Mouse (Mus musculus) forebrain, embryonic 11.5 days (tissue): Measurements from ENCODE around the gene Chrd. TPM values are rescaled to one million over a fixed set of nuclear protein-coding genes. Genes with fewer than 3 reads are reported as not detected.

Experiments used
- ATAC-seq: fragments of 200-750 bp; cut with Nextera tagmentation; replicated peaks from 2 replicates; pipeline ENCODE4 v1.8.0; 2017; ENCODE audit warnings: moderate TSS enrichment; ENCODE audit not compliant: low FRiP score
- DNase-seq: peaks from one replicate; pipeline ENCODE4 v3.0.0-alpha.2; 2017; ENCODE audit warnings: low spot score
- H3K27ac ChIP-seq: fragments of 300-500 bp; sonication (generic); 2 replicates; pipeline ENCODE4 v1.5.1; 2014; ENCODE audit warnings: low read depth, low read length
- H3K27me3 ChIP-seq: fragments of 300-500 bp; sonication (generic); 2 replicates; pipeline ENCODE4 v1.6.1; 2014; ENCODE audit warnings: mild to moderate bottlenecking, low read length, mixed read lengths; ENCODE audit not compliant: control insufficient read depth, insufficient read depth
- H3K36me3 ChIP-seq: fragments of 300-500 bp; sonication (generic); 2 replicates; pipeline ENCODE4 v1.6.1; 2014; ENCODE audit warnings: mild to moderate bottlenecking, low read length, moderate library complexity, mixed read lengths; ENCODE audit not compliant: control insufficient read depth, insufficient read depth
- H3K4me1 ChIP-seq: fragments of 300-500 bp; sonication (generic); replicated peaks from 2 replicates; pipeline ENCODE4 v1.6.1; 2014; ENCODE audit warnings: low read length, mixed read lengths; ENCODE audit not compliant: control insufficient read depth, insufficient read depth
- H3K4me2 ChIP-seq: fragments of 300-500 bp; sonication (generic); 2 replicates; pipeline ENCODE4 v1.6.1; 2014; ENCODE audit warnings: low read depth, mild to moderate bottlenecking, low read length, moderate library complexity, mixed read lengths; ENCODE audit not compliant: severe bottlenecking
- H3K4me3 ChIP-seq: fragments of 300-500 bp; sonication (generic); 2 replicates; pipeline ENCODE4 v1.5.1; 2014; ENCODE audit warnings: low read depth, low read length
- H3K9ac ChIP-seq: fragments of 300-500 bp; sonication (generic); 2 replicates; pipeline ENCODE4 v1.6.1; 2014; ENCODE audit warnings: low read length
- H3K9me3 ChIP-seq: fragments of 300-500 bp; sonication (generic); 2 replicates; pipeline ENCODE4 v1.6.1; 2016; ENCODE audit warnings: low read length, mixed read lengths; ENCODE audit not compliant: control insufficient read depth
- WGBS: fragments of 180-500 bp; shearing (Covaris S2); extraction: QIAGEN DNeasy Blood & Tissue Kit; methylation state at CpG from one replicate; pipeline ENCODE4 v1.1.7; 2014; 5-methylcytosine and 5-hydroxymethylcytosine counted together
- polyA plus RNA-seq: library from polyadenylated mRNA; unstranded; fragments of >200 nt; fragmentation: Nextera tagmentation; extraction: Ambion mirVana; gene quantifications from 2 replicates; pipeline ENCODE4 v1.2.1, GENCODE M21; 2014

The Chrd gene
- polyA plus RNA-seq, 1 experiment from 2014 or later, result 2.3 TPM

GRCm38 (mm10) chr16:20735651-20736050, 2.7 kb downstream of the Chrd start:
- 80% methylated on average over 5 of the region's 5 CpGs for WGBS
- H3K9me3 ChIP-seq, result no peaks in the 10 kb centered on the region
- H3K36me3 ChIP-seq, result no peaks in the 10 kb centered on the region
- no peak overlapping the region for H3K9ac ChIP-seq
- no peak overlapping the region for H3K27ac ChIP-seq
- DNase-seq (no peak), ATAC-seq (no peak)
- H3K4me2 ChIP-seq, result no peak overlapping the region
- H3K4me3 ChIP-seq, result no peak overlapping the region
- peaks cover 23% of the 10 kb centered on the region for H3K27me3 ChIP-seq
- peaks cover 15% of the 10 kb centered on the region; the same call in 1 of the 2 replicates for H3K4me1 ChIP-seq

- Histone ChIP-seq H3K9ac (no peak overlapping the region), H3K4me1 (peaks cover 15% of the 10 kb centered on the region; the same call in 1 of the 2 replicates), H3K27me3 (peaks cover 23% of the 10 kb centered on the region), H3K9me3 (no peaks in the 10 kb centered on the region), H3K36me3 (no peaks in the 10 kb centered on the region), H3K4me3 (no peak overlapping the region), H3K4me2 (no peak overlapping the region), H3K27ac (no peak overlapping the region)
- WGBS, result 85% methylated on average over 7 of the region's 7 CpGs
- ATAC-seq (no peak), DNase-seq (no peak)
Measured at GRCm38 (mm10) chr16:20736168-20736567, 3.2 kb downstream of the Chrd start.

GRCm38 (mm10) chr16:20736823-20737222, 3.9 kb downstream of the Chrd start:
- DNase-seq, result no peak
- no peak overlapping the region for H3K27ac ChIP-seq
- peaks cover 15% of the 10 kb centered on the region; the same call in 1 of the 2 replicates for H3K4me1 ChIP-seq
- no peak overlapping the region for H3K4me2 ChIP-seq
- H3K9me3 ChIP-seq, result no peaks in the 10 kb centered on the region
- H3K27me3 ChIP-seq, result peaks cover 23% of the 10 kb centered on the region
- H3K36me3 ChIP-seq, result no peaks in the 10 kb centered on the region
- H3K9ac ChIP-seq, result no peak overlapping the region
- 88% methylated on average over 5 of the region's 5 CpGs for WGBS
- no peak overlapping the region for H3K4me3 ChIP-seq
- no peak for ATAC-seq

DNA sequence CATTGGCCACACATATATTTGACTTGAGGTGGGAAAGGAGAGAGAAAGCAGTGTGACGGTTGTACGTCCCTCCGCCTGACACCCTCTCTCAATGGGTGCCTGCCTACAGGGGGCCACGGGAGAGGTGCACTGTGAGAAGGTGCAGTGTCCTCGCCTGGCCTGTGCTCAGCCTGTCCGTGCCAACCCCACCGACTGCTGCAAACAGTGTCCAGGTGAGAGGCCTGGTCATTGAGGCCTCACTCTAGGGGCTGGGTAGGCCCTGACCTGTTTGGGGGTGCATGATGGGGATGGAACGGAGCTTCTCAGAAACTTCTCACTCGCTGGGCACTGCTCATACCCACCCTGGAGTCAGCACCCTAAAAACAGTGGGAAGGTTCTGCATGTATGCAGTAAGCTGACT, 6.9 kb downstream of the Chrd start:
- Histone ChIP-seq H3K4me2 (no peak overlapping the region), H3K27me3 (peaks cover 7% of the 10 kb centered on the region), H3K36me3 (no peaks in the 10 kb centered on the region), H3K4me3 (no peak overlapping the region), H3K27ac (no peak overlapping the region), H3K4me1 (no peaks in the 10 kb centered on the region), H3K9ac (no peak overlapping the region), H3K9me3 (no peaks in the 10 kb centered on the region)
- 97% methylated on average over 9 of the region's 9 CpGs for WGBS
- ATAC-seq (no peak), DNase-seq (no peak)

- no peaks in the 10 kb centered on the region for H3K36me3 ChIP-seq
- ATAC-seq (no peak), DNase-seq (no peak)
- no peak overlapping the region for H3K27ac ChIP-seq
- H3K27me3 ChIP-seq, result no peaks in the 10 kb centered on the region
- no peak overlapping the region for H3K4me3 ChIP-seq
- H3K9me3 ChIP-seq, result no peaks in the 10 kb centered on the region
- H3K4me1 ChIP-seq, result no peaks in the 10 kb centered on the region
- WGBS, result 87% methylated on average over 6 of the region's 6 CpGs
- H3K9ac ChIP-seq, result no peak overlapping the region
- H3K4me2 ChIP-seq, result no peak overlapping the region
Measured at GRCm38 (mm10) chr16:20746641-20747040, 13.7 kb downstream of the Chrd start.

- H3K9me3 ChIP-seq, result no peaks in the 10 kb centered on the region
- H3K27me3 ChIP-seq, result no peaks in the 10 kb centered on the region
- 59% methylated on average over 8 of the region's 8 CpGs for WGBS
- no peaks in the 10 kb centered on the region for H3K36me3 ChIP-seq
- no peak overlapping the region for H3K4me3 ChIP-seq
- ATAC-seq (no peak), DNase-seq (no peak)
- H3K27ac ChIP-seq, result no peak overlapping the region
- no peak overlapping the region for H3K4me2 ChIP-seq
- no peak overlapping the region for H3K9ac ChIP-seq
- H3K4me1 ChIP-seq, result no peaks in the 10 kb centered on the region
Measured at GRCm38 (mm10) chr16:20750518-20750917, 17.6 kb downstream of the Chrd start.

- H3K27ac ChIP-seq, result no peak overlapping the region
- H3K4me1 ChIP-seq, result no peaks in the 10 kb centered on the region
- ATAC-seq, result no peak
- no peak for DNase-seq
- H3K9ac ChIP-seq, result no peak overlapping the region
- H3K4me2 ChIP-seq, result no peak overlapping the region
- no peak overlapping the region for H3K4me3 ChIP-seq
- H3K9me3 ChIP-seq, result no peaks in the 10 kb centered on the region
- 93% methylated on average over 5 of the region's 5 CpGs for WGBS
- no peaks in the 10 kb centered on the region for H3K36me3 ChIP-seq
- no peaks in the 10 kb centered on the region for H3K27me3 ChIP-seq
Measured at GRCm38 (mm10) chr16:20756052-20756451, 23.1 kb downstream of the Chrd start.

- Histone ChIP-seq H3K4me3 (no peak overlapping the region), H3K27ac (no peak overlapping the region), H3K9me3 (no peaks in the 10 kb centered on the region), H3K27me3 (no peaks in the 10 kb centered on the region), H3K4me1 (no peaks in the 10 kb centered on the region), H3K4me2 (no peak overlapping the region), H3K9ac (no peak overlapping the region), H3K36me3 (no peaks in the 10 kb centered on the region)
- WGBS, result 64% methylated on average over 1 of the region's 1 CpGs
- no peak for DNase-seq
- ATAC-seq, result no peak
Measured at GRCm38 (mm10) chr16:20757385-20757784, 24.5 kb downstream of the Chrd start.

DNA sequence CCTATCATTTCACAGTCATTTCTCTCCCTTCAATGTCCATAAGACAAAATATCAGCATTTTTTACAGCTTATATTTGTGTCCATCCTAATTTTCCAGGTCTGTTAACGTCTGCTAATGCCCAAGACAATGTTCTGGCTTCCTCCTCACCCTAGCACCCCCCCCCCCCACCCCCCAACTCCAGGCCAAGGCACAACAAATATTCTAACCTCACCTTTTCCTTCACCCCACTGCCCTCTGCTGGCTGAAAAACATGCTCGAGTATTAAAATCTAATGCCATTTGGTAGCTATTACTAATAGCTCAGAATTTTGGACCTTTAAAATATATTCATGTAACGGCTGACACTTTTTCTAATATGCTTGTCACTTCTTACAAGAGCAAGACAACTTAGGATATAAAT, 28.8 kb downstream of the Chrd start:
- H3K9ac ChIP-seq, result no peak overlapping the region
- H3K27me3 ChIP-seq, result no peaks in the 10 kb centered on the region
- no peaks in the 10 kb centered on the region for H3K9me3 ChIP-seq
- H3K27ac ChIP-seq, result no peak overlapping the region
- no peak for DNase-seq
- no peaks in the 10 kb centered on the region for H3K4me1 ChIP-seq
- 12% methylated on average over 3 of the region's 3 CpGs for WGBS
- no peaks in the 10 kb centered on the region for H3K36me3 ChIP-seq
- no peak overlapping the region for H3K4me2 ChIP-seq
- no peak for ATAC-seq
- H3K4me3 ChIP-seq, result no peak overlapping the region
